Mouse (Mus musculus) embryo, embryonic 10 days (tissue): ENCODE results near the gene Got1.

ENCODE experiments used
- DNase-seq: peaks from one replicate; pipeline ENCODE4 v3.0.0-alpha.2; 2015; ENCODE audit warnings: low spot score

Got1 gene

DNA sequence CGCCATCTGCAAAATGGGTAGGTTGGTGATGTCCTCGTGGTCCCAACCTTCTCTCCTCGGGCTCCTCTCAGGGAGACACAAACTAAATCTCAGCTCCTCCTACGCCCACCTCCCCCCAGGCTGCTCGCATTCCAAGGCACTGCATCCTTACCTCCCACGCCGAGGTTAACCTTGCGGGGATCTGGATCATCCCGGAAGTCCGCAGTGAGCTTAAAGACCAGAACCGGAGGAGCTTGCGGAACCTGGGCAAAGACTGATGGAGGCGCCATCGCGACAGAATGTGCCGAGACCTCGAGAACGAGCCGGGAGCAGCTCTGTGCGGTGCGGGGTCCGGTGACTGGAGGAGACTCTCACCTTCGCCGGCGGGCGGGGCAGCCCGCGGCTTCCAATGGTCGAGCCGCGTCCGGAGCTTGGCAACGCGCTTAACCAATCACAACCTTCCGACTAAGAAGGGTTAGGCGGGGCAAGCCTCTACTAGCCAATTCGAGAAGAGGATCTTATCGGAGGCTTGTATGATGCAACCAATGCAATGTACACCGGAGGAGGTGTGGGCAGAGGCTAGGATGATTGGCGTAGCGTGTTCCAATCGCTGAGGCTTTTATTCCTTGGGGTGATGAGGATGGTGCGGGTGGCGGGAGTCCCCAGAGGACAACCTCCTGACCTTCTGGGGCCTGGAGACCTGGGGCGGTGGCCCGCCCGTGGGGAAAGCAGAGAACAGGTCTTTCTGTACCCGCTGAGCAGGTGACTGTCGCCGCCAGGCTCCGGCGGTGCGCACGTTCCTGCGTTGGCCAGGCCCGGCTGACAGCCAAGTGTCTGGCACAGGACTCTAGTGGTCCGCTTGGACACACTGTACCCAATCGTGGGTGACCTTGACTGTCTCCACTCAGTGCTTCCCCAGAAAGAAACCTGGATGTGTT lies at the start of gene Got1:
TSS of gene Got1 (minus strand) at position 419 of the 917 bp plus-strand sequence.
- peak; percentile 99 for DNase-seq

DNA sequence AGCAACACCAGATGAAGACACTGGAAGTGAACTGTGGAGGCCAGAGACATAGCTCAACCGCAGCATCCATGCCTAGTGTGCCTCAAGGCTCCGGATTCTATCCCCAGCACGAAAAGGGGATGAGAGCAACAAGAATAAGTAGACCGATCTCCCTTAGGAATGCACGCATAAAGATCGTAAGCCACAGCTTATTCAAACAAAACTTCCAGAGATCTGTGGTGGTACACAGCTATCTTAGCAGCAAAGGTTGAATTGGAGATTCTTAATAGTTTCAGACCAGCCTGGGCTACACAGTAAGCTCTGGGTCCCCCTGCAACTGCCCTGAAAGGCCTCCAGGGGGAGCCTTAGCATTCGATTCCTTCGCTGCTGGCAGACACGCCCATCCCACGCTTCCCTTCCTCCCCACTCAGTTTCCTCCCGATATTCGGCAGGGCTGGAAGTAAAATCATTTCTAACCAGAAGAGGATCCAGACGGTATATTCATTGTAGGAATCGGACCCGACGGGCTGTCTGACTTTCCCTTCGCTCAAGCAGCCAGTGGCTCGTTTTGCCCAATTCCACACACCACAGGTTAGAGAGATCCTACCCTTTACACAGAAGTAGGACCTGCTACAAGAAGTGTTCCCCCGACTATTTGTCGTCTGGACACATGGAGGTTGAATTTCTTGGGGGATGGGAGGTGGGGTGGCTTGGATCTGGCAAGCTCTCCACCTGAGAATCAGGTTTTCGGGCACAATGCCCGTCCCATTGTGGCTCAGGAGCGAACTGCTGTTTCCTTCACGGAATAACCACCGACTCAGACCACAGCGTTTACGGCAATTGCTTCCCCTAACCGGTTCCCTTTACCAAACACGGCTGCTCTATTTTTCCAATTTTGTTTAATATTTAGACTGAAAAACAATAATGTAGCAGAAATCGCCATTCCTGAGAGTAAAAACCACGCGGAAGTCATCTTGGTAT lies 46.7 kb upstream of the Got1 start:
- peak; percentile 80 for DNase-seq

DNA sequence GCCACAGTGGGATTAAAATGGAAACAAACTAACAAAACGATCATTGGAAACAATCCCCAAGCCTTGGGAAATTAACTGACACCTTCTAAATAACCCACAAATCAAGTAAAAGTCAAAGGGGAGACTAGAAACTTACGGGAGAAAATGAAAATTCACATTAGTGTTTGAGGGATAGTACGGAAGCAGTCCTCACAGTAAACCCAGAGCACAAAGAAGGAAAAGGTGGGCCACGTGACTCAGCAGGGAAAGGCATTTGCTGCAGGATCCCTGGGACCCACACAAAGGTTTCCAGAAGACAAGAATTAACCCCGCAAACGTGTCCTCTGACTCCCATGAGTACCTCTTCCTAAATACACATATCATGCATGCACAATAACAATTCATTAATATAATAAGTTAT lies 44.7 kb upstream of the Got1 start:
- no peak for DNase-seq

DNA sequence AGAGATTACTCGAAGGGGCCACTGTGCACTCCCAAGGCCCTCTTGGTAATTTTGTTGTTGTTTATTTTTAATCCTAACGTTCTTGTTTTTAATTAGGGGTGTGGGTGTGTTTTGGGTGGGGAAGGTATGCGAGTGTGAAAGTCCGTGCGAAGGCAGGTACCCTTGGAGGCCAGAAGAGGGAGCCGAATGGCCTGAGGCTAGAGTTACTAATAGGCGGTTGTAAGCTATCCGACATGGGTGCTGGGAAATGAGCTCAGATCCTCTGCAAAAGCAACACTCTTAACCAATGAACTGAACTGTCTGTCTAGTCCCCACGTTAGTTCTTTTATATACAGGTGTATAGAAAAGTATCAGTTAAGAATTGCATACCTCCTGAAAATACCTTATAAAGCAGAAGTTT lies 43.9 kb upstream of the Got1 start:
- peak; percentile 45 for DNase-seq

DNA sequence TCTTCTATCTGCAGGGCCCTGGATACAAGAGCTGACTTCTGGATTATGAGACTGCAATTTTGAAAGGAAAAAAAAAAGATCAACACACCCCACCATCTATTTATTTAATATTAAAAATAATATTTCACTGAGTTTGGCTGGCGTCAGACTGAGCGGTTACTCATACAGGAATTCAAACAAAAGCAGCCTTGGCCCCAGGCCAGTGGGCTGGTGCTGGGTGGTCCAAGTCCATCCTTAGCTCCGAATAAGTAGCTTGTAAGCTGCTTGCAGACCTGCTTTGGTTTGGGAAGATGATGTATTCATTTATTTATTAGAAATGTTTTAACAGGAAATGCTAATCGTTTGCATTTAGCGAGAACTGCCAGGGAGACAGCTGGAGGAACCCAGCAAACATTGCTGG lies 38.8 kb upstream of the Got1 start:
- no peak for DNase-seq

DNA sequence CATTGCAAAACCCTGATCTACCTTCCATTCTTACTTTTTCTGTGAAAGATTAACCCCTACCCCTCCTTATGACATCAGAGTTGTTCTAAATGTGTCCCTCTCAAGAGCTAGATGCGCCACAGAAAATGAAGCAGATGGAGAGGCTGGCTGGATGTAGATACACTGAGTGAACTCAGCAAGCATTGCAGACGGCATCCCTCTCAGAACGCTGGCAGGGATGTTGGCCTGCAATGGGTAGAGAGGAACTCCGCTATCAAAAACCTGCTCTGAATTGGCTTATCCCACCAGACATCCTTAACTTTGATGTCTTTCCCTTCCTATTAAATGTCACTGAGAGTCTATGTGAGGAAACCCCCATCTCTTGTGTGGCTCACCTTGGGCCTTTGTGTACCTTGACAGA lies 37.4 kb upstream of the Got1 start:
- DNase-seq = no peak

DNA sequence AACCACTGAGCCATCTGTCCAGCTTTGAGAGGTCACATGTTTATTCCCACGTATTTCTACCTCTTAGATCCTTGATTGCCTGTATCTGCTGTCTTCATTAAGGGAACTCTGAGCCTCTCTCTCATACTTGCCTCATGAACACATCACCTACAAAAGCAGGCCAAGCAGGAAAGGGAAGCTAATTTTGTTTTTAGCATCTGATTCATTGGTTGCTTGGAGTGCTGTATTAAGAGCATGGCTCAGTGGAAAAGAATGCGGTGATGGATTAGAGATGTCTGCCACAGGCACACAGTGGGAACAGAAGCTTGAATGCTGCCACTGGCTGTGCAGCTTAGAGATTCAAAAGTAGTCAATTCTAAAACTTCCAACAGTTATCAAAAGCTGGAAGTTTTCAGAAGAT lies 35.8 kb upstream of the Got1 start:
- no peak for DNase-seq

DNA sequence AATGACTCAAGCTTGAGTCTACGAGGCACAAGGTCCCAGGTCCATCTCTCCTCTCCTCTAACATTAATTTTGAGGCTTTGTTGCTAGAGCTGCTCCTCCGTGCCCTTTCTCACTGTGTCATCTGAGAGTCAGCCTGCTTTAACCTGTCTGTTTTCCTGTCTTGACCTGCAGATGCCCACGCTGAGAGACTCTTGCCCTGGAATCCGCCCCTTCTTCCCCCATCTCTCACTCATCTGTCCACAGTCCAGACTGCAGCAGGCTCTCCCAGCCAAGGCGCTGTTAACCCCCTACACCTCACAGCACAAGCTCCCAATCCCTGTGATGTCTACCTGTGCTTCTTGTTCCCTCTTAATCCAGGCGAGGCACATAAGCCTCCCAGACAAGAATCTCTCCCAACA lies 27.1 kb upstream of the Got1 start:
- peak; percentile 8 for DNase-seq

DNA sequence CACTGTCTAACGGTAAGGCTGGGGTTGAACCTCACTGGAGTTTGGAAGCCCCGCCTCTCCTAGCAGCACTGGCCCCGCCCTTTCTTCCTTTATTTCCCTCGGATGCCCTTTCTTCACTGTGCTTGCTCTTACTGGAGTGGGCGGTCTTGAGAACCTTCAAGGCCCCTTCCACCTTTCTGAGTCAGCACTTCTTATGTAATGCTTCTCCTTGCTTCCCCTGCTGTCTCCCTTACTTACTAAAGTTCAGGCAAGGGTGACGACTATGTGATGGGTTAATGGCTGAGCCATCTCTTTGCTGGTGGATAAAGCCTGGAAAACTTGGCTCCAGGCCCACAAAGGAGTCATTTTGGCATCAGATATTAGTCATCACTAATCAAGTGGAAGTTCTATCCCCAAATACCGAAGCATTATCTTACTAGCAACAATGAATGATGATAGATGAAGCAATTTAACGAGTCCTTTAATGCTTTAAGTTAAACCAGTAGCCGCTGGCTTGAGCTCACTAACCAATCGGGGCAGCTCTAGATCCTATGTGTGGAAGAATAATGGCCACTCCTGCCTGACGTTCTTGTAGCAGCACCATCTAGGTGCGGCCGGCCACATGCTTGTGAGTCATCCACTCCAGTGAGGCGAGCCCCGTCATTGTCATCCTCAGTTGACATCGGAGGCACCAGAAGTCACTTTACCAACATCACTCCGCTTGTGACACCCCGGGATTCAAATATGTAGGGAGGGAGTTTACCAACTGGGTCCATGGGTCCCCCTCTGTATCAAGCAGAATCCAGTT lies 26.5 kb upstream of the Got1 start:
- no peak for DNase-seq

DNA sequence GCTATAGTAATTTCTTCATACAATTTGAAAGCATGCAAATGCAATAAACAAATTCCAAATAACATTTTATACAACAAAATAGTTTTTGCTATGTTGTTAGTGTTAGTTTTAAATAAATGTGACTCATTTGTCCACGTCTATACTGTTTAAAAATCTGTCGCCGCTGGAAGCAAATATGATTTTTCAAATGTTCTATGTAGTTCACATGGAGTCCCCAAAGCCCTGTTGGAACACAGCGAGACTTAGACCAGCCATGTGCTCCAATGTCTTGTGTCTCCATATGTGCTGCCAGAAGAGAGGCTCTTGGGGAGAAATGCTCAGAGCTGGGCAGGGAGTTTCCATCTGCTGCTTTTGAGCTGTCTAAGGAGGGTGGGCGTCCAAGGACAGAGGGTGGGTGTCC lies 23.7 kb upstream of the Got1 start:
- no peak for DNase-seq

DNA sequence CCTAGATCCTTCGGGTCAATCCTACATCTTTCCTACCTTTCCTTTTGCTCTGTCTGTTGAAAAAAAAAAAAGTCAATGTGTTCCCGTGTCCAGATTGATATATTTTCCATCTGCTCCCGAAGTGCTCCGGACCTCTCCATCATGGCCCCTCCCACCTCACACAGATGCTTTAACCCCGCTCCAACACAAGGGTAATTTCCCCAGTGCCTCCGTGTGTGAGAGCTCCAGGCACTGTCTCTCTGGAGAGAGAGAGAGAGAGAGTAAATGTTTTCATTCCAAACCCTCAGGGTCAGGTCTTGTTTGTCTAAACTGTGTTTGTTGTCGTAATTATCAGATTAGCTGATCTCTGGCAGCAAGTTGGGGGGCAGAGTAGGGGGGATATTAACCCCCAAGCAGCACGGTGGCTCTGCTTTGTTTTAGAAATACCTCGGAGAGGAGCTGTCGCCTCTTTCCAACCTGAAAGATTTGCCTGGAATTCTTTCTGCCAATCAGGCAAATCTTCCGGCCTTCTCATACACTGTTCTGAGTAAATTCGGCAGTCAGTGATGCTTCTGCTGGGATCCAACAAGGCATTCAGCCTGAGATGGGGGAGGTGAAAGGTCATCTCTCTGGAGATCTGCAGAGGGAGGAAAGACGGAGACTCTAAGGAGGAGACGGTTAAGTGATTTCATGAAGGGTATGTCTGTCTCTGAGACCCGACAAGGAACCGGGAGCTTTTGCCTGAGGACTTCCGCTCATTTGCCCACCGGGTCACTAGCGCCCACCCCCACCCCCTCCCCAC lies 22.1 kb upstream of the Got1 start:
- peak; percentile 83 for DNase-seq

DNA sequence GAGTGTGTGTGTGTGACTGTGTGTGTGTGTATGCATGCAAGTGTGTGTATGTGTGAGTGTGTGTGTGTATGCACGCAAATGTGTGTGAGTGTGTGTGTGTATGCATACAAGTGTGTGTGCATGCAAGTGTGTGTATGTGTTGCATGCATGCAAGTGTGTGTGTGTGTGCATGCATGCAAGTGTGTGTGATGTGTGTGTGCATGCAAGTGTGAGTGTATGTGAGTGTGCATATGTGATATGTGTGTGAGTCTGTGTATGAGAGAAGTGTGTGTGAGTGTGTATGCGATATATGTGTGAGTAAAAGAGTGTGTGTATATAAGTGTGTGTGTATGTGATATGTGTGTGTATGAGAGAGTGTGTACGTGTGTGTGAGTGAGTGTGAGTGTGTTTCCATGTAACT lies 11.0 kb upstream of the Got1 start:
- DNase-seq = no peak

DNA sequence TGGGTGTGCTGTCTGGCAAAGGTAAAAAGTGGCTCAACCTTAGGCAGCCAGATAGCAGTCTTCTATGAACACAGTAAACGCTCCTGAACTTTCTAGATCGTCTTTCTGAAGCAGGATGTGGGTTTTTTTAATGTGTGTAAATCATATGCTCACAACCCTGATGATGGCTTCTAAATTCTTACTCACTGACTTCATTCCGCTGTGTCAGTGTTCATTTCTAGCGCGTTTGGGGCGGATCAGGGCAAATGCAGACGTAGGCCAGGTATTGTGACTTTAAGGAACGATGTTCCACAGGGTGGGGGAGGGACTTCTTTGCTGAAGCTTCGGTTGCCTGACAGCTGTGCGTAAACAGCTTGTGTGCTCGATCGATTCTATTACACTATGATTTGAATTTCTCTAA lies 6.5 kb upstream of the Got1 start:
- DNase-seq = no peak

DNA sequence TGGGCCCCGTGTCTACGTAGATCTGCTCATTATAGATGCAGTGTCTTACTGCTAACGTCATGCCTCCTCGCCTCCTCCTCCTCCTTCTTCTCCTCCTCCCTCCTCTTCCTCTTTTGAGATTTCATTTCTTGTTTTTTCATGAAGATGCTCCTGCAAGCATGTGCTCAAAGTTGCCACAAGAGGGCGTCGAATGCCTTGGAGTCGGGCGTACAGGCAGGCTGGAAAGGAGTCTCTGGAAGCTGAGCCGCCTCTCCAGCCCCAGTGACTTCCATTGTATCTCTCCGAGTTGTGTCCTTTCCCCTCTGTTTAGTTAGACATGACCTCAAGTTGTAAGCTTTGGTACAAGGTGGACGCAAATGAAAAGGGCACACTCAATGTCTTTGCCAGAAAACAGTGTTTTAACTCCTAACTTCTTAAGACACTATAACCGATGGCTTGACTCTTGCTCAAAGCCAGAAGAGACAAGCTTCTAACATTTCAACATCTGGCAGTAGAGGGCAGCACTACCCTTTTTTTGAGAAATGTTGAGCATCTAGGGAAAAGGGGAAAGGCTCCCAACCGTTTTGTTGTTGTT lies 5.9 kb upstream of the Got1 start:
- DNase-seq = peak; percentile 97

DNA sequence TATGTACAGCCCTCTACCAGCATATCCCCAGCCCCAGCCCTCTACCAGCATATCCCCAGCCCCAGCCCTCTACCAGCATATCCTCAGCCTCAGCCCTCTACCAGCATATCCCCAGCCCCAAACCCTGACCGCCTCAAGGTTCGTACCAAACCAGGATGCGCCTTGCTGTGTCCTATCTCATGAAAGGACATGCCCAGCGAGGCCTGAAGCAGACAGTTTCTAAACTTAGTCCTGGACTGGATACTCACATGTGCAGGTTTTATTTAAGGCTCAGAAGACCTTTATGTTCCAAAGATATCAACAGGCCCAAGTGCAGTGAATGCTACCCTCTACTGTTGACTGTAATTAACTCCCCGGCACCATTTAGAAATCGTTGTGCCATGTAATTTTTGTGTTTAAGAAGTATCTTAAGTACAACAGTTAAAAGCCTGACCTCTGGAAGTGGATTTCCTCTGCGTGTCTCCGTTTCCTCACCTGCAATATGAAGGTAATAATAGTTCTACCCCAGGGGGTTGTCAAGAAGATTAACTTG lies 3.7 kb upstream of the Got1 start:
- no peak for DNase-seq

DNA sequence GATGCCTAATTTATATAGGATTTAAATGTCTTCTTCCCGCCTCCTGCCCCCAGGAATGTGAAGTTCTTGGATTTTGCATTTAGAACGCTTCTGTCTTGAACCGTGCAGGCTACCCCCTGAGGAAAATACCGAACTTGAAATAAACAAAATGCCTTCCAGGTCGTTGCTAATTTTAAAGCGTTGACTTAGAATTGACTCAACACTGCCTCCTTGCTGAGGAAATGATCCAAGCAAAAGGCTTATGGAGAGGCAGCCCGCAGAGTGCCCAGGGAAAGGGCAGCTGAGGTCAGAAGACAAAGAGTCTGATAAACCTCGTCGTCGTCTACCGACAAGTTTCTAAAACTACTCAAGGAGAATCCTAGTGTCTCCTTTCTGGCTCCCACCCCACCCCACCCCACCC lies 2.7 kb upstream of the Got1 start:
- peak; percentile 68 for DNase-seq

DNA sequence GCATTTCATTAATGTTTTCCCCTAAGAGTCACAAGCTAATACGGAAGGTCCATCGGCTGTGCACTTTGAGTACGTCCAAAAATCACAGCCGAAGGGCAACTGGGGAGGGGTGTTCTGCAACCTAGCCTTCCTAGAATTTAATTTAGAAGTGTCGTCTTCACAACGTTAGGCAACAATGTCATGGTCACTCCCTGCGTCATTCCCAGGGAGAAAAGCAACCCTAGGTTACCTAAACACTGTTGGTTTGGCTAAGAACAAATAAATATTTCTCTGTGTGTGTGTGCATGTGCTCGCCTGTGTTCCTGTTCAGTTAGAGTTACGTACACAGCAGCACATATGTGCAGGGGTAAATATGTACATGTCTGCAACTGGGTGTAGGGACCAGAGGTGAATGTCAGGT lies 1.6 kb upstream of the Got1 start:
- DNase-seq = no peak

DNA sequence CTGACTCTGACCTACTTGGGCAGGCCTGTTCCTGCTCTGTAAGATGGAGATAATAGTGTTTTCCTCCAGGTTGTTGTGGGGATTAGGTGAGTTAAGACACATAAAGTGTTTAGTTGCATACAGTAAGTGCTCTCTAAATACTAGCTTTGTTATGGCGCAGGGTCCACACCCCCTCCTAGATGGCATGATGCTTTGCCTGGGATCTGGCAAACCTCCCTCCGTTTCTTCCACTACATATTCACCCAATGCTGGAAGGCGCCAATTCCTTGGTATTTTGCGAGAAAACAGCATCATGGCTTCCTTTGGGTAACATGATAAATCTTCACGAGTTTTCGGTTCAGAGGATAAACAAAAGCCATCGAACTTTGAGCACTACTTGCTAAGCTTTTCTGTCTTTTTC lies 1.2 kb upstream of the Got1 start:
- DNase-seq = no peak

DNA sequence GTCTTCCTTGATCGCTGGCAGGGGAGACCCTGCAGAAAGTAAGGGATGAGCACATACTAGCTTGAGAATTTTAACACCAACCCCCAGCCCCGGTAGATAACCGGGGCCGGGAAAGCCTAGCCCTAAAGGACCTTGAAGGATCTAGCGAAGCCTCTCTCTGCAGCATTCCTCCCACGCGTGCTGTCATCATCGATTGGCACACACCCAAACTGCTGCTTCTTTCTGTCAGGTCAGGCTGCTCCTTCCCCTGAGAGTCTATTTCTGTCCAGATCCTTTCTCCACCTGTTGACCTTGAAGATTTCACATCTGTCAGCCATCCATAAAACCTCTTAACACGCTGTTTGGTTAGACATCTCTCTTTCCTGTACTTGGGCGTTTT lies 688 bp upstream of the Got1 start:
- DNase-seq = no peak

DNA sequence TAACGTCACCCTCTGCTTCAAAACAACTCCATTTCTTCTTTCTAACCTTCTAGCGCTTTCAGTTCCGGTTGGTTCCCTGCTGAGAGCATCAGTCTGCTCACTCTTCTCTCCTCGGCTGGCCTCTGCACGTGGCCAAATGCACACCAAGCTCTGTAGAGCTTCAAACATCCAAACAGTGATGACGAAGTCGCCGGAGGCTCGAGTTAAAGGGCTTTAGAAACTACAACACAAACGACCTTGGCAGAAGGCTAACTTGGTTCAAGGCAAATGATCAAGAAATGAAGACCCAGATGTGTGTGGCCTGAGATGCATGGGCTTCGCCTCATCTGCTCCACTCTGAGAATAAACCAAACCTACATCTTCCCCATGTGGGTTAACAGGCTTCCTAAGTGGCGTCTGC lies 854 bp downstream of the Got1 start:
- peak; percentile 54 for DNase-seq

DNA sequence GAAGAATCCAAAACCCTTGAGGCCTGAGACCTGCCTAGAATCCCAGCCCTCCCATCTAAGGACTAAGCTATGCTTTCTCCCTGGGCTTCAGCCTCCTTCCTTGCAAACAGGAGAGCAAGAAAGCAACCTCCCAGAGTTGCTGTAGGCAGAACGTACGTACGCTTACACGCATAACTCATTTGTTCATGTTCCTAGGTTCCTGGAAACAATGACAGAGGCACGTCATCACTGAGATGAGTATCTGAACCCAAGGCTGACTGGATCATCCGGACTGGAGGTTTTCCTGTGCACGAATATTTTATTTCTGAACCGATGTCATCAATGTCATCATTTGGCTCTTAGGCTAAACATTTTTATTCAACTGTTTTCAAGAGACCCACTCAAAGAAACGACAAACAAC lies 2.4 kb downstream of the Got1 start:
- no peak for DNase-seq
